Mouse (Mus musculus): ENCODE results near the gene Rangap1. TPM values are rescaled to one million over a fixed set of nuclear protein-coding genes. Genes with fewer than 3 reads are reported as not detected.
A peak's percentile ranks its signal among the peaks of the same experiment; 100 is the strongest.
"Not testable (repeated sequence)": the region's sequence is repeated elsewhere in the genome, so short reads cannot be mapped to it uniquely, and the experiment has no call there.

Rangap1 gene
- polyA plus RNA-seq, 1 experiment from 2014 or later = 116 TPM

DNA sequence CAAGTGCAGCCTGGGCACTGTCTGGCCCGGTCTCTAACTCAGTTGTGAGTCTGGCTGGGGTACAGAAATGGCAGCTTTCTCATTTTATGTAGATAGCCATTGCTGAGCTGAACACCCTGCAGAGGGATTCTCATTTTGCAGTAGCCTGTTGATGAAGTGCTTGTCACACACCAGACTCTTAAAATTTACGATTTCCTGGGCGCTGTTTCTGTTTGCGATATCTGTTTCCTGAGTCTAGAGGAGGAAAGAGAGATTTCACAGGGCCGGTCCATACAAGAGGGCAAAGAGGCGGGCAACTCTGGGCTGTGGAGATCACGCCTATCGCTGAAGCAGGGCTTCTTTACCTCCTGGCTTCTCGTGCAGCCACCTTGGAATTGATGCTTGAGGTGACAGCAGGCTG lies 20.3 kb upstream of the Rangap1 start:
- 90% methylated on average over 9 of the region's 9 CpGs for WGBS
- no peak for ATAC-seq (ENCODE audit: insufficient number of reproducible peaks, insufficient read depth, low FRiP score, low TSS enrichment, low read depth)

GRCm38 (mm10) chr15:81764573-81764972 lies 19.2 kb upstream of the Rangap1 start:
- Histone ChIP-seq H3K4me2 (no peak overlapping the region), H3K4me3 (no peak overlapping the region), H3K36me3 (peaks cover 34% of the 10 kb centered on the region), H3K4me1 (no peaks in the 10 kb centered on the region), H3K9me3 (no peaks in the 10 kb centered on the region), H3K9ac (no peak overlapping the region), H3K27me3 (no peaks in the 10 kb centered on the region), H3K27ac (no peak overlapping the region)
- 84% methylated on average over 6 of the region's 6 CpGs for WGBS
- no peak for ATAC-seq (ENCODE audit: insufficient number of reproducible peaks, insufficient read depth, low FRiP score, low TSS enrichment, low read depth)

More for the DNA sequence above, 20.3 kb upstream of the Rangap1 start:
- no peak overlapping the region for H3K4me3 ChIP-seq
- no peaks in the 10 kb centered on the region for H3K9me3 ChIP-seq
- peaks cover 45% of the 10 kb centered on the region for H3K36me3 ChIP-seq
- H3K27me3 ChIP-seq = no peaks in the 10 kb centered on the region
- H3K9ac ChIP-seq = no peak overlapping the region
- H3K4me1 ChIP-seq = no peaks in the 10 kb centered on the region
- no peak overlapping the region for H3K27ac ChIP-seq
- H3K4me2 ChIP-seq = no peak overlapping the region

- peaks cover 14% of the 10 kb centered on the region for H3K36me3 ChIP-seq
- no peaks in the 10 kb centered on the region for H3K9me3 ChIP-seq
- no peaks in the 10 kb centered on the region for H3K27me3 ChIP-seq
- H3K4me1 ChIP-seq = no peaks in the 10 kb centered on the region
- no peak overlapping the region for H3K27ac ChIP-seq
- WGBS = 88% methylated on average over 3 of the region's 3 CpGs
- H3K9ac ChIP-seq = no peak overlapping the region
- no peak for ATAC-seq (ENCODE audit: insufficient number of reproducible peaks, insufficient read depth, low FRiP score, low TSS enrichment, low read depth)
- no peak overlapping the region for H3K4me2 ChIP-seq
- no peak overlapping the region for H3K4me3 ChIP-seq
These were observed 16.6 kb upstream of the Rangap1 start for GRCm38 (mm10) chr15:81761959-81762358.

GRCm38 (mm10) chr15:81761381-81761780 lies 16.1 kb upstream of the Rangap1 start:
- H3K4me2 ChIP-seq = no peak overlapping the region
- no peak overlapping the region; the same call in 1 of the 2 replicates for H3K27ac ChIP-seq
- H3K4me1 ChIP-seq = no peaks in the 10 kb centered on the region
- peaks cover 14% of the 10 kb centered on the region for H3K36me3 ChIP-seq
- WGBS = 38% methylated on average over 7 of the region's 7 CpGs
- H3K9ac ChIP-seq = no peak overlapping the region
- H3K27me3 ChIP-seq = no peaks in the 10 kb centered on the region
- no peak overlapping the region for H3K4me3 ChIP-seq
- ATAC-seq (ENCODE audit: insufficient number of reproducible peaks, insufficient read depth, low FRiP score, low TSS enrichment, low read depth) = no peak
- no peaks in the 10 kb centered on the region for H3K9me3 ChIP-seq

- WGBS = 84% methylated on average over 5 of the region's 5 CpGs
- no peak overlapping the region for H3K27ac ChIP-seq
- H3K4me2 ChIP-seq = no peak overlapping the region
These were observed 15.2 kb upstream of the Rangap1 start for GRCm38 (mm10) chr15:81760361-81761079.

DNA sequence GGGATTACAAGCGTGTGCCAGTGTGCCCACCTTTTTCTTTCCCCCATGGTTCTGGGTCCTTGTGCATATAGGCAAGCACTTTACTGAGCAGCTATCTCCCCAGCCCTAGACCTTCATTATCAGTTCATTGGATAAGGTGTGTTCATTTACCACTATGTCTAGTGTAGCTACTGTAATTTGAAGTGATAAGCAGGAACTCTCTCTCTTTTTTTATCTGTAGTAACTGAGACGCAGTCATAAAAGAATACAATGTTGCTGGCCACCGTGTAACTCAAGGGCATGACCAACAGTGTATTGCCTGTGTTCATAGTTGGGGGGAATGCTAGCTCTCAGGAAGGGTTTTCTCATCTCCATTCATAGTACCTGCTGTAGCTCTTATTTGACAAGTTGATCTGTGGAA lies 14.2 kb upstream of the Rangap1 start:
- WGBS = 96% methylated on average over 3 of the region's 3 CpGs
- Histone ChIP-seq H3K9ac (no peak overlapping the region), H3K27me3 (no peaks in the 10 kb centered on the region), H3K4me3 (no peak overlapping the region), H3K9me3 (no peaks in the 10 kb centered on the region), H3K27ac (no peak overlapping the region), H3K36me3 (peaks cover 27% of the 10 kb centered on the region), H3K4me2 (no peak overlapping the region), H3K4me1 (no peaks in the 10 kb centered on the region)
- no peak for ATAC-seq (ENCODE audit: insufficient number of reproducible peaks, insufficient read depth, low FRiP score, low TSS enrichment, low read depth)

More at GRCm38 (mm10) chr15:81760361-81761079, 15.2 kb upstream of the Rangap1 start:
- no peak for ATAC-seq (ENCODE audit: insufficient number of reproducible peaks, insufficient read depth, low FRiP score, low TSS enrichment, low read depth)
- Histone ChIP-seq H3K36me3 (peaks cover 17% of the 10 kb centered on the region), H3K9ac (no peak overlapping the region), H3K4me1 (no peaks in the 10 kb centered on the region), H3K4me3 (no peak overlapping the region), H3K27me3 (no peaks in the 10 kb centered on the region), H3K9me3 (no peaks in the 10 kb centered on the region)

DNA sequence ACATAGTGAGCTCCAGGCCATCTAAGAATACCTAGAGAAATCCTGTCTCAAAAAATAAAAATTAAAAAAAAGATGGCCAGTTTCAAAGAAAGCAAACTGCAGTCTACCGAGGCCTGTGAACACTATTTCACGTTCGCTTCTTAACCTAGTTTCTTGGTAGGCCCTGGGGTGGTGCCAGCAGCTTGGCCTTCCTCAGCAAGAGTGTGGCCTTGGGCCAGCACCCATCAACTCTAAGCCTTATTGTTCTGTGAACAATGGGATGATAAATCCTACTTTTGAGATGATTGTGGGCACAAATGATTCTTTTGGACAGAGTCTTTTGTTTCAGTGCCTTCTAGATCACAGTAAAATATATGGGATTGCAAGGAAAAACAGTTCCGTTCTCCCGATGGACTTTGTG lies 13.4 kb upstream of the Rangap1 start:
- Histone ChIP-seq H3K9ac (no peak overlapping the region), H3K9me3 (no peaks in the 10 kb centered on the region), H3K4me3 (no peak overlapping the region), H3K4me2 (no peak overlapping the region), H3K4me1 (no peaks in the 10 kb centered on the region), H3K27me3 (no peaks in the 10 kb centered on the region), H3K27ac (no peak overlapping the region), H3K36me3 (peaks cover 34% of the 10 kb centered on the region)
- WGBS = 90% methylated on average over 5 of the region's 5 CpGs
- ATAC-seq (ENCODE audit: insufficient number of reproducible peaks, insufficient read depth, low FRiP score, low TSS enrichment, low read depth) = no peak

GRCm38 (mm10) chr15:81753669-81754068 lies 8.3 kb upstream of the Rangap1 start:
- Histone ChIP-seq H3K4me2 (no peak overlapping the region), H3K36me3 (peaks cover 39% of the 10 kb centered on the region), H3K27ac (no peak overlapping the region), H3K27me3 (no peaks in the 10 kb centered on the region), H3K4me3 (no peak overlapping the region), H3K4me1 (peaks cover 6% of the 10 kb centered on the region; the same call in 1 of the 2 replicates), H3K9me3 (no peaks in the 10 kb centered on the region), H3K9ac (no peak overlapping the region)
- ATAC-seq (ENCODE audit: insufficient number of reproducible peaks, insufficient read depth, low FRiP score, low TSS enrichment, low read depth) = no peak
- WGBS = 97% methylated on average over 9 of the region's 9 CpGs

DNA sequence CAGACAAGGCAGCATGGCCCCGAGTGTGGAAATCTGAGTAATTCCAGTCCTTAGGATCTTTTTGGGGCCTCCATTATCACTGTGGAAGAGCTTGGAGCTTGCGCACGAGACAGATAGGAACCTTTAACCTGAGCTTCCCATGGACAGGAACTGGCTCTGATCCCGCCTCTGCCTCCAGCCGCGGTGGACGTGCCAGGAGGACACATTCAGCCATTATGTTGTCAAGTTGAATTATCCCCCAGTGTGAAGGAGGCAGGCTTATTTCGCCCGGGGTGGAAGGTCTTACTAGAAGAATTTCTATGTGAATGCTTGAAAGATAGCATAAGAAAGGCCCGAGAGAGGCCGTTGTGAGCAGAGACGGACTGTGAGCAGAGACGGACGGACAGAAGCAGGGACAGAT lies 4.4 kb upstream of the Rangap1 start:
- Histone ChIP-seq H3K9me3 (no peaks in the 10 kb centered on the region), H3K4me1 (peaks cover 19% of the 10 kb centered on the region), H3K9ac (no peak overlapping the region), H3K4me3 (no peak overlapping the region), H3K27ac (no peak overlapping the region), H3K27me3 (no peaks in the 10 kb centered on the region), H3K4me2 (no peak overlapping the region), H3K36me3 (peaks cover 23% of the 10 kb centered on the region)
- WGBS = 53% methylated on average over 14 of the region's 14 CpGs
- ATAC-seq (ENCODE audit: insufficient number of reproducible peaks, insufficient read depth, low FRiP score, low TSS enrichment, low read depth) = no peak

- Histone ChIP-seq H3K4me3 (peak overlapping the region; percentile 94), H3K27ac (peak overlapping the region; percentile 94), H3K36me3 (no peaks in the 10 kb centered on the region), H3K9me3 (no peaks in the 10 kb centered on the region), H3K4me2 (peak overlapping the region; percentile 72), H3K4me1 (peaks cover 25% of the 10 kb centered on the region), H3K9ac (peak overlapping the region; percentile 98), H3K27me3 (no peaks in the 10 kb centered on the region)
- 1% methylated on average over 33 of the region's 33 CpGs for WGBS
- ATAC-seq (ENCODE audit: insufficient number of reproducible peaks, insufficient read depth, low FRiP score, low TSS enrichment, low read depth) = peak; percentile 79
These were observed 328 bp upstream of the Rangap1 start for GRCm38 (mm10) chr15:81745601-81746114.

GRCm38 (mm10) chr15:81742368-81742767 lies 3.0 kb downstream of the Rangap1 start:
- WGBS = 27% methylated on average over 2 of the region's 2 CpGs
- ATAC-seq (ENCODE audit: insufficient number of reproducible peaks, insufficient read depth, low FRiP score, low TSS enrichment, low read depth); H3K9me3 ChIP-seq; H3K4me2 ChIP-seq; H3K27ac ChIP-seq; H3K27me3 ChIP-seq; H3K9ac ChIP-seq; H3K36me3 ChIP-seq; H3K4me3 ChIP-seq: not testable (repeated sequence)
- H3K4me1 ChIP-seq = peaks cover 17% of the 10 kb centered on the region

- 10% methylated on average over 2 of the region's 2 CpGs for WGBS
- ATAC-seq (ENCODE audit: insufficient number of reproducible peaks, insufficient read depth, low FRiP score, low TSS enrichment, low read depth) = no peak
- H3K4me1 ChIP-seq = peaks cover 6% of the 10 kb centered on the region
These were observed 5.4 kb downstream of the Rangap1 start for GRCm38 (mm10) chr15:81739924-81740323.

More at GRCm38 (mm10) chr15:81739924-81740323, 5.4 kb downstream of the Rangap1 start:
- Histone ChIP-seq H3K4me2 (no peak overlapping the region), H3K36me3 (no peaks in the 10 kb centered on the region), H3K9ac (no peak overlapping the region), H3K9me3 (no peaks in the 10 kb centered on the region), H3K27ac (no peak overlapping the region), H3K27me3 (no peaks in the 10 kb centered on the region), H3K4me3 (no peak overlapping the region)
